Comparison of ENCODE assay signal across 8 mouse cellular contexts in the genomic region with DNA sequence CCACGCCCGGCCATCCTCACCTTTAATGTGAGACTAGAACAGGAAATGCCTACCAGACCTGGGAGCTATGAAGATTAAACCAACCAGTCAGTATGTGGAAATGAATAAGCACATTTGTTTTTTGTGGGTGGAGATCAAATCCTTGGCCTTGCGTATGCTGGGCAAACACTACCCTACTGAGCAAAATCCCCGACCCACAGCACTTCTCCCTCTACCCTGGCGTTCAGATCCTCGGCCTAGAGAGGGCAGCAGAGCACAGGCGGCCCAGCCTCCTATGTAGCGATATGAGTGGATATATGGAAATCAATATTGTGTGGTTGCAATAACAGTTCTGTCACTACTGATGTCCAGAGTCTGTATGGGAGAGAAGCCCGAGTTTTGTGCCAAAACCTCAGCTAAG. TPM values are rescaled to one million over a fixed set of nuclear protein-coding genes. Genes with fewer than 3 reads are reported as not detected.
DNase-seq lines count a peak whose midpoint lies in the region; ATAC-seq and TF ChIP-seq lines count a peak whose summit lies in the region.

No protein-coding gene starts in this region.

- no peak for ATAC-seq in liver, embryonic 11.5 days (replicated peaks; ENCODE audit: low FRiP score)

- 66% methylated on average over 9 of the region's 9 CpGs for WGBS in cerebellum, adult 2 months
- 85% methylated on average over 9 of the region's 9 CpGs for WGBS in liver, embryonic 11.5 days
- WGBS in small intestine, adult 2 months = 59% methylated on average over 9 of the region's 9 CpGs

- no peak overlapping the region for H3K4me3 ChIP-seq in cerebellum, adult 2 months (replicated peaks; ENCODE audit: insufficient read depth, low read depth, low read length)
- H3K4me3 ChIP-seq in liver, embryonic 11.5 days (ENCODE audit: low read depth, low read length) = no peak overlapping the region
- H3K4me3 ChIP-seq in small intestine, adult 2 months (ENCODE audit: low read depth, low read length) = no peak overlapping the region

- H3K27me3 ChIP-seq in cerebellum, adult 2 months (ENCODE audit: control insufficient read depth, insufficient read depth, low read length) = no peaks in the 10 kb centered on the region
- H3K27me3 ChIP-seq in liver, embryonic 11.5 days (replicated peaks; ENCODE audit: control insufficient read depth, insufficient read depth, low read length) = no peaks in the 10 kb centered on the region
- no peaks in the 10 kb centered on the region for H3K27me3 ChIP-seq in small intestine, adult 2 months (ENCODE audit: control insufficient read depth, insufficient read depth, low read length)

- peaks cover 43% of the 10 kb centered on the region for H3K36me3 ChIP-seq in liver, embryonic 11.5 days (ENCODE audit: control insufficient read depth, insufficient read depth, low read length)
- H3K36me3 ChIP-seq in small intestine, adult 2 months (ENCODE audit: control insufficient read depth, insufficient read depth, low read length) = peaks cover 54% of the 10 kb centered on the region

- no peaks in the 10 kb centered on the region for H3K9me3 ChIP-seq in liver, embryonic 11.5 days (ENCODE audit: control insufficient read depth, low read length)

- H3K4me1 ChIP-seq in cerebellum, adult 2 months (ENCODE audit: control insufficient read depth, insufficient read depth, low read length) = no peaks in the 10 kb centered on the region; the same call in 1 of the 2 replicates
- peaks cover 19% of the 10 kb centered on the region for H3K4me1 ChIP-seq in liver, embryonic 11.5 days (replicated peaks; ENCODE audit: control insufficient read depth, insufficient read depth, low read length)
- H3K4me1 ChIP-seq in small intestine, adult 2 months (ENCODE audit: control insufficient read depth, insufficient read depth, insufficient read length, low read length) = peaks cover 5% of the 10 kb centered on the region

- no peak overlapping the region for H3K9ac ChIP-seq in liver, embryonic 11.5 days (ENCODE audit: low read depth, low read length)

- H3K27ac ChIP-seq in cerebellum, adult 2 months (ENCODE audit: insufficient read depth, low read length) = no peak overlapping the region
- H3K27ac ChIP-seq in liver, embryonic 11.5 days (ENCODE audit: low read depth, low read length) = no peak overlapping the region
- H3K27ac ChIP-seq in small intestine, adult 2 months (ENCODE audit: insufficient read depth, low read depth, low read length) = no peak overlapping the region

- peak; percentile 65 for TF ChIP-seq CTCF in cerebellum, adult 2 months (IDR thresholded peaks at IDR 0.05; ENCODE audit: borderline replicate concordance, insufficient read depth, low read depth, low read length)
- TF ChIP-seq CTCF in small intestine, adult 2 months (IDR thresholded peaks at IDR 0.05; ENCODE audit: extremely low read depth, insufficient read length, insufficient replicate concordance, low read depth, low read length) = peak; percentile 73; the same call in 1 of the 2 replicates

- no peak overlapping the region for H3K4me2 ChIP-seq in liver, embryonic 11.5 days

- peak in 1 of 2 experiments; percentile 46 for DNase-seq in cerebellum, adult 2 months
- DNase-seq in cerebellum, adult 11-12 months = no peak
- DNase-seq in liver = peak; percentile 58
- no peak for DNase-seq in liver, embryonic 11.5 days (ENCODE audit: low spot score)
- DNase-seq in kidney, postnatal 4 days = peak; percentile 58 to 65
- no peak for DNase-seq in urinary bladder, postnatal 25 days (ENCODE audit: low spot score)
- DNase-seq in layer of hippocampus, postnatal 10 days (ENCODE audit: low spot score in 2 of 2) = no peak

- TF ChIP-seq POLR2A in cerebellum, adult 2 months (IDR thresholded peaks at IDR 0.05; ENCODE audit: borderline replicate concordance, insufficient read depth, low read length) = no peak
- TF ChIP-seq POLR2A in small intestine, adult 2 months (IDR thresholded peaks at IDR 0.05; ENCODE audit: low read depth, low read length) = no peak

RNA-seq across cellular contexts. Expression of a gene that starts 14.8 kb away (rescaled TPM):
- 0.68 and 0.84 TPM in 2 replicates for polyA plus RNA-seq in cerebellum, adult 2 months (2012; rRNA removed)
- 0.27 and 0.53 TPM in 2 replicates for polyA plus RNA-seq in liver, embryonic 11.5 days (2014; fragmentation: Nextera tagmentation; extraction: Ambion mirVana)
- 0.10 and 0.33 TPM in 2 replicates for polyA plus RNA-seq in small intestine, adult 2 months (2012; rRNA removed)
- total RNA-seq in layer of hippocampus, postnatal 10 days (2021) = 1 to 10 TPM; 5.9 to 6.6 TPM

RNA-seq across cellular contexts. Expression of a gene that starts 49.0 kb away (rescaled TPM):
- 22.6 and 23.8 TPM in 2 replicates for polyA plus RNA-seq in cerebellum, adult 2 months (2012; rRNA removed)
- polyA plus RNA-seq in liver, embryonic 11.5 days (2014; fragmentation: Nextera tagmentation; extraction: Ambion mirVana) = 2.0 and 2.3 TPM in 2 replicates
- polyA plus RNA-seq in small intestine, adult 2 months (2012; rRNA removed) = 0.38 and 0.68 TPM in 2 replicates
- total RNA-seq in layer of hippocampus, postnatal 10 days (2021) = 10 to 100 TPM; 80.0 to 82.5 TPM

RNA-seq across cellular contexts. Expression of a gene that starts 55.5 kb away (rescaled TPM):
- 8.4 and 9.7 TPM in 2 replicates for polyA plus RNA-seq in cerebellum, adult 2 months (2012; rRNA removed)
- 12.6 and 13.4 TPM in 2 replicates for polyA plus RNA-seq in liver, embryonic 11.5 days (2014; fragmentation: Nextera tagmentation; extraction: Ambion mirVana)
- 8.9 and 25.9 TPM in 2 replicates for polyA plus RNA-seq in small intestine, adult 2 months (2012; rRNA removed)
- 10 to 100 TPM; 13.3 to 13.5 TPM for total RNA-seq in layer of hippocampus, postnatal 10 days (2021)

Comparison
In these comparisons a context has a peak if more than half of its experiments do, and no peak if none do; other contexts are left out.
1. DNase-seq: peak in liver (single experiment) and kidney, postnatal 4 days (2 of 2); none in cerebellum, adult 11-12 months (single experiment), liver, embryonic 11.5 days (single experiment), urinary bladder, postnatal 25 days (single experiment) and layer of hippocampus, postnatal 10 days (0 of 2).